Mouse (Mus musculus) embryonic fibroblast, embryonic 13.5 days (primary cell): ENCODE results near the gene Tnk2.

Source experiments
- CTCF ChIP-seq: IDR thresholded peaks from 2 replicates; pipeline ENCODE4 v1.5.1; 2011; ENCODE audit warnings: mild to moderate bottlenecking, control low read depth, low read length, moderate library complexity, borderline replicate concordance; ENCODE audit not compliant: insufficient read depth
- POLR2A ChIP-seq: IDR thresholded peaks from 2 replicates; pipeline ENCODE4 v1.6.1; 2011; ENCODE audit warnings: low read depth, mild to moderate bottlenecking, control low read depth, low read length, moderate library complexity

- TF ChIP-seq CTCF, result no peak
- no peak for TF ChIP-seq POLR2A
Observed at GRCm38 (mm10) chr16:32650461-32650860, 6.8 kb downstream of the Tnk2 start.
